Mouse (Mus musculus): ENCODE results near the gene Ihh. TPM values are rescaled to one million over a fixed set of nuclear protein-coding genes. Genes with fewer than 3 reads are reported as not detected.

The Ihh gene
- polyA plus RNA-seq, 1 experiment from 2014 or later: 0.25 TPM

DNA sequence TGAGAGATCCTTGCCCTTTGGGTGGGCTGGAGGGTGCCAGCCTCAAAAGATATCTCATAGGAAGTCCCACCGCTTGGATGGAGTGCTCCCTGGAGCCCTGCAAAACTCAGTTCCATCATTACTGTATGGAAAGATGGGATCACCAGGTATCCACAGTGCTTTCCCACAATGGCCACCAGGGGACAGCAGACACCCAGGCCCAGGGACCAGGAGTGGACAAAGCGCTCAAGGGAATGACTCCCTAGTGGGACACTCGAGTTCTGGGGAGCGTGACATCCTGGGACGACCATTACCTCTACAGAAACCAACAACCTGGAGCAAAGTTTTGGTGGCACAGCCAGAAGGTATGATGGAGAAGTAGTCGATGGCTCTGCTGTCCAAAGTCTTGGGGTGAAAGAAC is 24.8 kb downstream of the Ihh start:
- Histone ChIP-seq H3K9ac (ENCODE audit: low read depth, low read length) (no peak overlapping the region), H3K4me1 (ENCODE audit: control insufficient read depth, insufficient read depth, low read depth, low read length) (no peaks in the 10 kb centered on the region), H3K9me3 (ENCODE audit: control insufficient read depth, low read length) (no peaks in the 10 kb centered on the region), H3K36me3 (ENCODE audit: control insufficient read depth, insufficient read depth, low read length) (no peaks in the 10 kb centered on the region), H3K4me3 (ENCODE audit: low read length) (no peak overlapping the region), H3K27me3 (replicated peaks; ENCODE audit: control insufficient read depth, insufficient read depth, low read length) (no peaks in the 10 kb centered on the region), H3K4me2 (ENCODE audit: low read length) (no peak overlapping the region), H3K27ac (ENCODE audit: low read depth, low read length) (no peak overlapping the region)
- 41% methylated on average over 6 of the region's 6 CpGs for WGBS
- ATAC-seq: no peak

DNA sequence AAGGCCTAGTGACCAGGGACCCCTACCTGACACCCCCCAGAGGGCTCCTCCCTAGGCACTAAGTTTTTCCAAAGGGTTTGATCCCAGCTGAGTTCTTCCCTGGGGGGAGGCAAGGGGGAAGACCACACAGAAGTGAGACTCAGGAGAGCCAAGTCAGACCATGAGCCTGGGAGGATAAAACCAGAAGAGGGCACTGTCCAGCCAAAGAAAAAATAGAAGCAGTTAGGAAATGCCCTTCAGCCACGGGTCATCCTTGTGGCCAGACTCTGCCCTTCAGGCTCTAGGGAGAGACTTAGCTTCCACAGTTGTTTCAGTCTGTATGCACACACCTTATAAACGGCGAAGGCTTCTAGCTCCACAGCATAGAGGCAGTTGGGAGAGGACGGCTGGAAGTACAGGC is 27.0 kb downstream of the Ihh start:
- H3K4me3 ChIP-seq (ENCODE audit: low read length): no peak overlapping the region
- no peaks in the 10 kb centered on the region for H3K9me3 ChIP-seq (ENCODE audit: control insufficient read depth, low read length)

DNA sequence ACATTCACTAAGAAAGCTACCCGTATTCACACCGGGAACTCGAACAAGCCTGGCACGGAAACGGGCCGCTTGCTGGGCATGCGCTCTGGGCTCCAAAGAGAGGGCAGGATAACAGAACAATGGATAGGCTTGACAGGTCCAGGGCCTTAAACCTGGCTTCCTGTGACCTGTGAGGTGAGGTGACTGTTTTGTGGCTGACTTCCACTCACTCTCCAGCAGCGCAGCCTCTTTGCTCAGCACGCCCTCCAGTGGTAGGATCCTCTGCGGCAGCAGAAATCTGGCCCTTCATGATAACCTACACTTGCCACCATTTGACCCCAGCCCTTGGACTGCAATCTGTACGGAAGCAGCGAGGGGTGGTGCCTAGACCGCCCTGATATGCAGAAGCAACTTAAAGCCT is 35.8 kb downstream of the Ihh start:
- WGBS: 27% methylated on average over 13 of the region's 13 CpGs
- Histone ChIP-seq H3K4me1 (ENCODE audit: control insufficient read depth, insufficient read depth, low read depth, low read length) (no peaks in the 10 kb centered on the region), H3K9ac (ENCODE audit: low read depth, low read length) (no peak overlapping the region), H3K4me2 (ENCODE audit: low read length) (0 out of 2 replicates have a peak overlapping the region, but pooled peaks have one; percentile 10), H3K27me3 (replicated peaks; ENCODE audit: control insufficient read depth, insufficient read depth, low read length) (peaks cover 2% of the 10 kb centered on the region; the same call in 1 of the 2 replicates), H3K27ac (ENCODE audit: low read depth, low read length) (no peak overlapping the region), H3K9me3 (ENCODE audit: control insufficient read depth, low read length) (no peaks in the 10 kb centered on the region), H3K4me3 (ENCODE audit: low read length) (no peak overlapping the region), H3K36me3 (ENCODE audit: control insufficient read depth, insufficient read depth, low read length) (no peaks in the 10 kb centered on the region)
- ATAC-seq: no peak

More for the DNA sequence above, 27.0 kb downstream of the Ihh start:
- H3K4me2 ChIP-seq (ENCODE audit: low read length): no peak overlapping the region
- no peak overlapping the region for H3K9ac ChIP-seq (ENCODE audit: low read depth, low read length)
- no peaks in the 10 kb centered on the region for H3K36me3 ChIP-seq (ENCODE audit: control insufficient read depth, insufficient read depth, low read length)
- no peak overlapping the region for H3K27ac ChIP-seq (ENCODE audit: low read depth, low read length)
- ATAC-seq: no peak
- no peaks in the 10 kb centered on the region for H3K27me3 ChIP-seq (replicated peaks; ENCODE audit: control insufficient read depth, insufficient read depth, low read length)
- H3K4me1 ChIP-seq (ENCODE audit: control insufficient read depth, insufficient read depth, low read depth, low read length): no peaks in the 10 kb centered on the region
- 69% methylated on average over 4 of the region's 4 CpGs for WGBS

GRCm38 (mm10) chr1:74902191-74902590 is 49.3 kb downstream of the Ihh start:
- Histone ChIP-seq H3K4me3 (ENCODE audit: low read length) (no peak overlapping the region), H3K27me3 (replicated peaks; ENCODE audit: control insufficient read depth, insufficient read depth, low read length) (peaks cover 52% of the 10 kb centered on the region), H3K9ac (ENCODE audit: low read depth, low read length) (no peak overlapping the region), H3K27ac (ENCODE audit: low read depth, low read length) (no peak overlapping the region), H3K4me2 (ENCODE audit: low read length) (no peak overlapping the region), H3K9me3 (ENCODE audit: control insufficient read depth, low read length) (no peaks in the 10 kb centered on the region), H3K4me1 (ENCODE audit: control insufficient read depth, insufficient read depth, low read depth, low read length) (peaks cover 8% of the 10 kb centered on the region), H3K36me3 (ENCODE audit: control insufficient read depth, insufficient read depth, low read length) (no peaks in the 10 kb centered on the region)
- ATAC-seq: no peak
- 28% methylated on average over 6 of the region's 6 CpGs for WGBS

GRCm38 (mm10) chr1:74901686-74902085 is 49.8 kb downstream of the Ihh start:
- WGBS: 3% methylated on average over 3 of the region's 3 CpGs
- no peak for ATAC-seq

GRCm38 (mm10) chr1:74900341-74901285 is 50.9 kb downstream of the Ihh start:
- Histone ChIP-seq H3K36me3 (ENCODE audit: control insufficient read depth, insufficient read depth, low read length) (no peaks in the 10 kb centered on the region), H3K27ac (ENCODE audit: low read depth, low read length) (no peak overlapping the region), H3K4me2 (ENCODE audit: low read length) (peak overlapping the region; percentile 66), H3K27me3 (replicated peaks; ENCODE audit: control insufficient read depth, insufficient read depth, low read length) (peaks cover 64% of the 10 kb centered on the region), H3K9me3 (ENCODE audit: control insufficient read depth, low read length) (no peaks in the 10 kb centered on the region), H3K9ac (ENCODE audit: low read depth, low read length) (peak overlapping the region; percentile 58), H3K4me1 (ENCODE audit: control insufficient read depth, insufficient read depth, low read depth, low read length) (peaks cover 8% of the 10 kb centered on the region), H3K4me3 (ENCODE audit: low read length) (peak overlapping the region; percentile 39)
- peak; percentile 49 for ATAC-seq
- WGBS: 1% methylated on average over 50 of the region's 66 CpGs

More at GRCm38 (mm10) chr1:74901686-74902085, 49.8 kb downstream of the Ihh start:
- Histone ChIP-seq H3K4me3 (ENCODE audit: low read length) (no peak overlapping the region), H3K9ac (ENCODE audit: low read depth, low read length) (no peak overlapping the region), H3K27me3 (replicated peaks; ENCODE audit: control insufficient read depth, insufficient read depth, low read length) (peaks cover 56% of the 10 kb centered on the region), H3K4me1 (ENCODE audit: control insufficient read depth, insufficient read depth, low read depth, low read length) (peaks cover 8% of the 10 kb centered on the region), H3K36me3 (ENCODE audit: control insufficient read depth, insufficient read depth, low read length) (no peaks in the 10 kb centered on the region), H3K27ac (ENCODE audit: low read depth, low read length) (no peak overlapping the region), H3K4me2 (ENCODE audit: low read length) (no peak overlapping the region), H3K9me3 (ENCODE audit: control insufficient read depth, low read length) (no peaks in the 10 kb centered on the region)

DNA sequence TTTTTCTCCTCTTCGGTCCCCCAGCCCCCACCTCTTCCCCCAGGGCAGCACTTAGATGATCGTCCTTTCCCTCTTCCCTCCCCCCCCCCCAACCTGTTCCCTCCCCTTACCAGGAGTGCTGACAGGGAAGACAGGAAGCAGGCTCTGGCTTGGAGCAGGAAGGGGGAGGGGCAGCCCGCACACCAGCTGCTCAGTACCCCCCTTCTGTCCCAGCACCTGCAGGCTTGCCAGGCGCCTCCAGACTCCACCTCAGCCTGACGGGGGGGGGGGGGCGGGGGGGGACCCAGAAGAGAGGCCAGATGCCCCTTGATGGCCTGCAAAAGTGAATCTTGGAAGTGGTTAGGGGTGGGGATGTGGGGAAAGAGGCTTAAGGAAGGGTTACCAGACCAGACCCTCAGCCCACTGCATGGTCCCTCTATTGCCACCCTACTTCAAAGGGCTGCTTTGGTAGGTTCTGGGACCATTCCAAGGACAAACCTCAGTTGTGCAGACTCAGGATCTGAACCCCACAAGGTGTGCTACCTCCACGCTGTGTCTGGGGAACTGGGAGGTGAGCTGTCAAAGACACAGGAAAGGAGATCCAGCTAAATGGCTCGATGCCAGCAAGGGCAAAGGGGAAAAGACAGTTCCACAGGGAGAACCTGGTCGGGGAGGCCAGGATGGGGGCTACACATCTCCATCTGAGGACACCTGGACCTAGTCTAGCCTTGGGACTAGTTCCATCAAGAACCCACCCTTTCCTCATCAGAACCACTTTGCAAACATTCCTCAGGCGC is 52.6 kb downstream of the Ihh start:
- no peak for ATAC-seq
- Histone ChIP-seq H3K27me3 (replicated peaks; ENCODE audit: control insufficient read depth, insufficient read depth, low read length) (peaks cover 74% of the 10 kb centered on the region), H3K4me2 (ENCODE audit: low read length) (no peak overlapping the region), H3K4me1 (ENCODE audit: control insufficient read depth, insufficient read depth, low read depth, low read length) (peaks cover 8% of the 10 kb centered on the region), H3K36me3 (ENCODE audit: control insufficient read depth, insufficient read depth, low read length) (no peaks in the 10 kb centered on the region), H3K9ac (ENCODE audit: low read depth, low read length) (no peak overlapping the region), H3K9me3 (ENCODE audit: control insufficient read depth, low read length) (no peaks in the 10 kb centered on the region), H3K27ac (ENCODE audit: low read depth, low read length) (no peak overlapping the region), H3K4me3 (ENCODE audit: low read length) (no peak overlapping the region)
- WGBS: 9% methylated on average over 8 of the region's 10 CpGs

DNA sequence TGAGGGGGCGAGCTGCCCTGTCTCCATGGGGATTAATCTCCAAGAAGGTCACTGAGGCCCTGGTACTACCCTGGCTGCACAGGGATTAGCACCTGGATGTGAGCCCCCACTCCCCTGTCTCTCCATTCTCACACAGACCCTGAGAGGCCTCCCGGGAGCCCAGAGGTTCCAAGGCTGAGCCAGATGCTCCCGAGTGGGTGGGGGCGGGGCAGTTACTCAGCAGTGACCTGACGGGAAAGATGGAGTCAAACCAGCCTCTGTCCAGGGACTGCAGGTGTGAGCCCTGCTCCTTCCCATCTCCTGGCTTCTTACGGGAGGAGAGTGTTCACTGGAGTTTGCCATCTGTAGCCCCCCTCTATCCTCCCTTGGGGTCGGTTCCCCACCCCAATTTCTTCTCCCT is 53.5 kb downstream of the Ihh start:
- Histone ChIP-seq H3K27me3 (replicated peaks; ENCODE audit: control insufficient read depth, insufficient read depth, low read length) (peaks cover 66% of the 10 kb centered on the region), H3K9ac (ENCODE audit: low read depth, low read length) (no peak overlapping the region)
- 9% methylated on average over 7 of the region's 7 CpGs for WGBS

More for the DNA sequence above, 53.5 kb downstream of the Ihh start:
- no peaks in the 10 kb centered on the region for H3K36me3 ChIP-seq (ENCODE audit: control insufficient read depth, insufficient read depth, low read length)
- no peak overlapping the region for H3K27ac ChIP-seq (ENCODE audit: low read depth, low read length)
- no peak overlapping the region for H3K4me2 ChIP-seq (ENCODE audit: low read length)
- H3K4me3 ChIP-seq (ENCODE audit: low read length): no peak overlapping the region
- H3K9me3 ChIP-seq (ENCODE audit: control insufficient read depth, low read length): no peaks in the 10 kb centered on the region
- peaks cover 13% of the 10 kb centered on the region for H3K4me1 ChIP-seq (ENCODE audit: control insufficient read depth, insufficient read depth, low read depth, low read length)
- ATAC-seq: no peak
